Mouse (Mus musculus): ENCODE results near the gene Bola3. TPM values are rescaled to one million over a fixed set of nuclear protein-coding genes. Genes with fewer than 3 reads are reported as not detected.

Bola3 gene
- total and polyA plus RNA-seq, 2 experiments, result 26.4 to 246 TPM

DNA sequence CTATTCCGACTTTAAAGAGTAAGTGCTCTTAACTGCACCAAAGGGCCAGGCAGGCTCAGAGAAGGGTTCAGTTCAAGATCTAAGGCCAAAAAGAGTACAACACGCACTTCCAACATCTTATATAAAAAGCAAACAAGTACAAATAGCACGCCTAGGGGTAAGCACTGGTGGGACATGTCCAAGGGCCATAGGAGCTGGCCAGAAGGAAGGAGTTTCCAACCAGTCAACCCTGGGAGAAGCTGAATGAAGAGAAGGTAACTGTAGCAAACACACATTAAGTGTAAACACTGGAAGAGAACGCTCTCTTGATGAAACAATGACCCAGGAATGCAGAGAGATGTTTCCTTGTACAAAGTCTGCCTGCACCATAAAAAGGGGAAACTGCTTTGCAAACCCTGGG is 45.2 kb downstream of the Bola3 start:
- WGBS, result 91% methylated on average over 4 of the region's 4 CpGs
- TF ChIP-seq POLR2A (IDR thresholded peaks at IDR 0.05; ENCODE audit: extremely low read depth, insufficient read depth, low read length) (no peak), CTCF (IDR thresholded peaks at IDR 0.05; ENCODE audit: low read depth, low read length) (no peak)
- H3K36me3 ChIP-seq (ENCODE audit: control insufficient read depth, insufficient read depth, low read length), result peaks cover 20% of the 10 kb centered on the region
- H3K27ac ChIP-seq (replicated peaks; ENCODE audit: insufficient read depth, low read depth, low read length), result no peak overlapping the region
- H3K4me1 ChIP-seq (ENCODE audit: control insufficient read depth, insufficient read depth, low read length), result no peaks in the 10 kb centered on the region
- H3K27me3 ChIP-seq (ENCODE audit: control insufficient read depth, insufficient read depth, low read length), result no peaks in the 10 kb centered on the region
- no peak overlapping the region for H3K9ac ChIP-seq (ENCODE audit: low read depth, low read length)
- H3K79me2 ChIP-seq (ENCODE audit: control insufficient read depth, insufficient read depth, low read length), result peaks cover 16% of the 10 kb centered on the region
- no peak overlapping the region for H3K4me3 ChIP-seq (ENCODE audit: insufficient read depth, low read depth, low read length)
- DNase-seq (ENCODE audit: extremely low read depth, low read depth, low spot score), result no peak

DNA sequence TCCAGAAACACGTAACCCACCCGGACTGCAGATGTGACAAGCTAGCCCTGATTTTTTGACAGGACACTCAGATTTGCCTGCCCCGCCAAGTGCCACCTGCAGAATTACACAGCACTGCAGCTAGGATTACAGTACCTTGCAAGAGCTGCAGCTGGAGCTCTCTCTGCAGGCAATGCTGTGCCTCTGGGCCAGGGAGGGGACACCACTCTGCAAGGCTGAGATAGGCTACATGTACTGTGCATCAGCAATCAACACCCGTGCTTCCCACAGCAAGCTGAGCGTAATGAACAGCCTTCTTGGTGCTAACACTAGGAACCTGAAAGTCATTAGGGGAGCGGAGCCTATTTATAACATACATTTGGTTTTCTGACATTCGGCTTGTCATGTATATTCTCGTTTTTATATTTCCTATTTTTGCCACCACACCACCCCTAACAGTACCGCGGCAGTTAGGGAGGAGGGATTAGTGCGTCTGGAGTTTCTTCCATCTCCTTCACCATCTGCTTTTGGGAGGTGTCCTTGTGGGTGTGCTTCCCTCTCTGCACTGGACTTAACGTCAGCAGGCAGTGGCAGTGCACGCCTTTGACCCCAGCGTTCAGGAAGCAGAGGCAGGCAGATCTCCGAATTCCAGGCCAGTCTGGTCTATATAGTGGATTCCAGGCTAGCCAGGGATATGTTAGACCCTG is 46.7 kb downstream of the Bola3 start:
- TF ChIP-seq POLR2A (IDR thresholded peaks at IDR 0.05; ENCODE audit: extremely low read depth, insufficient read depth, low read length) (no peak), CTCF (IDR thresholded peaks at IDR 0.05; ENCODE audit: low read depth, low read length) (no peak)
- H3K4me1 ChIP-seq (ENCODE audit: control insufficient read depth, insufficient read depth, low read length), result no peaks in the 10 kb centered on the region
- WGBS, result 93% methylated on average over 15 of the region's 15 CpGs
- no peaks in the 10 kb centered on the region for H3K27me3 ChIP-seq (ENCODE audit: control insufficient read depth, insufficient read depth, low read length)
- DNase-seq (ENCODE audit: extremely low read depth, low read depth, low spot score), result no peak
- peaks cover 20% of the 10 kb centered on the region for H3K36me3 ChIP-seq (ENCODE audit: control insufficient read depth, insufficient read depth, low read length)
- peaks cover 20% of the 10 kb centered on the region for H3K79me2 ChIP-seq (ENCODE audit: control insufficient read depth, insufficient read depth, low read length)
- H3K9ac ChIP-seq (ENCODE audit: low read depth, low read length), result no peak overlapping the region
- H3K27ac ChIP-seq (replicated peaks; ENCODE audit: insufficient read depth, low read depth, low read length), result no peak overlapping the region
- no peak overlapping the region for H3K4me3 ChIP-seq (ENCODE audit: insufficient read depth, low read depth, low read length)

DNA sequence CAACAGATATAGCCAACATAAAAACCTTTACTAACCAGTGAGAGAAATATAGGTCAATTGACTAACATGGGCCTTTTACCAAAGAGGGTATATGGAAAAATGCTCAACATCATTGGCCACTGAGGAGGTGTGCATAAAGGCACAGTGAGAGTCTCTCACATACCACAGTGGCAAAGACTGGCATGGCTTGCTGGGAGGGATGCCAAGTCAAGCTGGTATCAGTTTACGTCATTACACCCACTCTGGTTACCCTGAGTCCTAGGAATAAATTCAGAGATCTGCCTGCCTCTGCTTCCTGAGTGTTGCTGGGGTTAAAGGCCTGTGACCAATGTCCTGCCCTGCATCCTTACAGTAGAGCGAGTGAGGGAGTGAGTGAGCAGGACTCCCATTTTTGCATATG is 47.8 kb downstream of the Bola3 start:
- Histone ChIP-seq H3K79me2 (ENCODE audit: control insufficient read depth, insufficient read depth, low read length) (peaks cover 20% of the 10 kb centered on the region), H3K4me3 (ENCODE audit: insufficient read depth, low read depth, low read length) (no peak overlapping the region), H3K27me3 (ENCODE audit: control insufficient read depth, insufficient read depth, low read length) (no peaks in the 10 kb centered on the region), H3K9ac (ENCODE audit: low read depth, low read length) (no peak overlapping the region), H3K4me1 (ENCODE audit: control insufficient read depth, insufficient read depth, low read length) (no peaks in the 10 kb centered on the region), H3K27ac (replicated peaks; ENCODE audit: insufficient read depth, low read depth, low read length) (no peak overlapping the region), H3K36me3 (ENCODE audit: control insufficient read depth, insufficient read depth, low read length) (peaks cover 20% of the 10 kb centered on the region)
- TF ChIP-seq POLR2A (IDR thresholded peaks at IDR 0.05; ENCODE audit: extremely low read depth, insufficient read depth, low read length) (no peak), CTCF (IDR thresholded peaks at IDR 0.05; ENCODE audit: low read depth, low read length) (no peak)
- 84% methylated on average over 2 of the region's 2 CpGs for WGBS
- DNase-seq (ENCODE audit: extremely low read depth, low read depth, low spot score), result no peak

DNA sequence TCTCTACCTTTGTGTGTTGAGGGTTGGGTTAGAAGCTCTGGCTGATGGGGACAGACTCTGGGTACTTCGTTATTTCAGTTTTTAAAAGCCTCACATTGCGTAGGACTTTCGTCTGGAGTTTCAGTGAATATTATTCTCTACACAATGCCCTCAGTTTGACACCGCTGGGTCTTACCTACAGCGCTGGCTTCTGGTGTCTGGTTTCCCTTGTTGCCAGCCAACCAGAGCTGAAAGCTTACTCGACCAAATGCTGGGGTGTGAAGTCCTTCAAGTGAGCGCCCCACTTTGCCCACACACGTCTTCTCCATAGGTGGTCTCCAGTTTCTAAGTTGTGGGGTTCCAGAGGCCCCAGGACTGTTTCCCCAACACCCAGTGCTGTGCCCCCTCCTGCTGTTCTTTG is 48.8 kb downstream of the Bola3 start:
- Histone ChIP-seq H3K36me3 (ENCODE audit: control insufficient read depth, insufficient read depth, low read length) (peaks cover 13% of the 10 kb centered on the region), H3K79me2 (ENCODE audit: control insufficient read depth, insufficient read depth, low read length) (peaks cover 20% of the 10 kb centered on the region), H3K27ac (replicated peaks; ENCODE audit: insufficient read depth, low read depth, low read length) (no peak overlapping the region), H3K4me3 (ENCODE audit: insufficient read depth, low read depth, low read length) (no peak overlapping the region), H3K9ac (ENCODE audit: low read depth, low read length) (no peak overlapping the region), H3K27me3 (ENCODE audit: control insufficient read depth, insufficient read depth, low read length) (no peaks in the 10 kb centered on the region), H3K4me1 (ENCODE audit: control insufficient read depth, insufficient read depth, low read length) (no peaks in the 10 kb centered on the region)
- DNase-seq (ENCODE audit: extremely low read depth, low read depth, low spot score), result no peak
- WGBS, result 90% methylated on average over 8 of the region's 8 CpGs
- TF ChIP-seq CTCF (IDR thresholded peaks at IDR 0.05; ENCODE audit: low read depth, low read length), result no peak
- no peak for TF ChIP-seq POLR2A (IDR thresholded peaks at IDR 0.05; ENCODE audit: extremely low read depth, insufficient read depth, low read length)

DNA sequence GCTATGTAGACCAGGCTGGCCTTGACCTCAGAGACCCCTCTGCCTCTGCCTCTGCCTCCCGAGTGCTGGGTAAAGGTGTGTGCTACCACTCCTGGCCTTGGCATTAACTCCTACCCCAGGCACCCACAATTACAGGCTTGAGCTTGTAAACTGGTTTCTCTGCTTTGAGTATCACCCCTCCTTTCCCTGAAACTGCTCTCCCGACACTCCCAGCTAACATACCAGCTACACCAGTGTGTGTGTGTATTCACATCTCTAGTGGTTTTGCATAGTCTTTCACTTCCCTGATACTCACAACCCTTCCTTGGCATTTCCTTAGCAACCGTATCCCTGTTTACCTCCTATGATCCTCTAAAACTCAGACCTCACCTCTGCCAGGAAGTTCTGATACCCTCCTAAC is 50.8 kb downstream of the Bola3 start:
- no peak overlapping the region for H3K9ac ChIP-seq (ENCODE audit: low read depth, low read length)
- H3K4me1 ChIP-seq (ENCODE audit: control insufficient read depth, insufficient read depth, low read length), result no peaks in the 10 kb centered on the region
- TF ChIP-seq CTCF (IDR thresholded peaks at IDR 0.05; ENCODE audit: low read depth, low read length) (no peak), POLR2A (IDR thresholded peaks at IDR 0.05; ENCODE audit: extremely low read depth, insufficient read depth, low read length) (no peak)
- no peaks in the 10 kb centered on the region for H3K27me3 ChIP-seq (ENCODE audit: control insufficient read depth, insufficient read depth, low read length)
- H3K79me2 ChIP-seq (ENCODE audit: control insufficient read depth, insufficient read depth, low read length), result peaks cover 20% of the 10 kb centered on the region
- 76% methylated on average over 3 of the region's 3 CpGs for WGBS
- H3K4me3 ChIP-seq (ENCODE audit: insufficient read depth, low read depth, low read length), result no peak overlapping the region
- no peak for DNase-seq (ENCODE audit: extremely low read depth, low read depth, low spot score)
- H3K36me3 ChIP-seq (ENCODE audit: control insufficient read depth, insufficient read depth, low read length), result peaks cover 14% of the 10 kb centered on the region
- no peak overlapping the region for H3K27ac ChIP-seq (replicated peaks; ENCODE audit: insufficient read depth, low read depth, low read length)

DNA sequence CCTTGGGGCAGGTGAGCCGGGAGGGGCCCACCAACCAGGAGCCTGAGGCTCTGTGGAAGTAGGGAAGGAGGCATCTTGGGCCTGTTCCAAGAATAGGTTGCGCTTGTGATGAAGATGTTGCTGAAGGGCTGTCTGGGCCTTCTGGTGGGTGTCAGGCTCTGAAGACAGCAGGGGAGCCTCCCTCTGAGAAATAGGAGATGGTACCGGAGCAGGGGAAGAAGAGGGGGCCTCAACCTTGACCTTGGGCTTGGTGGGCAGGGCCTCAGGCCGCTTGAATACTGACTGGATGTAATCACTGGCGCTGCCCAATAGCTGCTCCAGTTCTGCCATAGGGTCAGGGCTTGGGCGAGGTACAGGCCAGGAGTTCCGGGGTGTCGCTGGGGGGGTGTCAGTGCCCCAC is 54.5 kb downstream of the Bola3 start:
- no peaks in the 10 kb centered on the region for H3K27me3 ChIP-seq (ENCODE audit: control insufficient read depth, insufficient read depth, low read length)
- H3K79me2 ChIP-seq (ENCODE audit: control insufficient read depth, insufficient read depth, low read length), result peaks cover 4% of the 10 kb centered on the region; the same call in 1 of the 2 replicates
- TF ChIP-seq CTCF (IDR thresholded peaks at IDR 0.05; ENCODE audit: low read depth, low read length) (no peak), POLR2A (IDR thresholded peaks at IDR 0.05; ENCODE audit: extremely low read depth, insufficient read depth, low read length) (no peak)
- peaks cover 3% of the 10 kb centered on the region for H3K36me3 ChIP-seq (ENCODE audit: control insufficient read depth, insufficient read depth, low read length)
- no peak overlapping the region for H3K9ac ChIP-seq (ENCODE audit: low read depth, low read length)
- no peak overlapping the region for H3K4me3 ChIP-seq (ENCODE audit: insufficient read depth, low read depth, low read length)
- 97% methylated on average over 8 of the region's 8 CpGs for WGBS
- H3K4me1 ChIP-seq (ENCODE audit: control insufficient read depth, insufficient read depth, low read length), result no peaks in the 10 kb centered on the region
- no peak overlapping the region for H3K27ac ChIP-seq (replicated peaks; ENCODE audit: insufficient read depth, low read depth, low read length)
- no peak for DNase-seq (ENCODE audit: extremely low read depth, low read depth, low spot score)
